Mouse (Mus musculus) G1E (cell line): Measurements from ENCODE around the gene Dusp16. TPM values are rescaled to one million over a fixed set of nuclear protein-coding genes. Genes with fewer than 3 reads are reported as not detected.
"Not testable (repeated sequence)": the region's sequence is repeated elsewhere in the genome, so short reads cannot be mapped to it uniquely, and the experiment has no call there.

Source experiments
- ATAC-seq: 2 replicates; pipeline ENCODE4 v1.8.0; 2016; ENCODE audit warnings: mild to moderate bottlenecking; ENCODE audit not compliant: insufficient number of reproducible peaks, poor library complexity, low FRiP score, severe bottlenecking; ENCODE audit errors: extremely low read depth
- DNase-seq: peaks from one replicate; pipeline ENCODE4 v3.0.0; 2012; ENCODE audit warnings: low spot score
- H3K27me3 ChIP-seq: 2 replicates; pipeline ENCODE4 v1.6.1; 2012; ENCODE audit warnings: mild to moderate bottlenecking, low read length, inconsistent platforms; ENCODE audit not compliant: insufficient read depth
- H3K36me3 ChIP-seq: replicated peaks from 2 replicates; pipeline ENCODE3; 2012; ENCODE audit warnings: mild to moderate bottlenecking, inconsistent platforms
- H3K4me1 ChIP-seq: 2 replicates; pipeline ENCODE4 v1.6.1; 2012; ENCODE audit warnings: low read depth, low read length, inconsistent platforms, mixed read lengths; ENCODE audit not compliant: insufficient read depth
- H3K4me3 ChIP-seq: 2 replicates; pipeline ENCODE4 v1.5.1; 2012; ENCODE audit warnings: low read depth, mild to moderate bottlenecking, inconsistent platforms, low read length, moderate library complexity, mixed read lengths
- H3K9me3 ChIP-seq: replicated peaks from 2 replicates; pipeline ENCODE4 v1.6.1; 2012; ENCODE audit warnings: inconsistent platforms
- CTCF ChIP-seq: IDR thresholded peaks from 2 replicates; pipeline ENCODE4 v1.5.1; 2012; ENCODE audit warnings: low read depth, low read length, inconsistent platforms, mixed read lengths
- GATA1 ChIP-seq: IDR thresholded peaks from 2 replicates; pipeline ENCODE4 v1.6.1; 2012; ENCODE audit warnings: borderline replicate concordance, low read length, inconsistent platforms, mixed read lengths
- GATA2 ChIP-seq: IDR thresholded peaks from 2 replicates; pipeline ENCODE4 v1.6.1; 2012; ENCODE audit warnings: low read depth, low read length, inconsistent platforms, borderline replicate concordance
- POLR2AphosphoS5 ChIP-seq: IDR thresholded peaks from 2 replicates; pipeline ENCODE4 v1.6.1; 2012; ENCODE audit warnings: low read depth, low read length, inconsistent platforms; ENCODE audit not compliant: insufficient replicate concordance
- TAL1 ChIP-seq: conservative IDR thresholded peaks from 2 replicates; pipeline ENCODE4 v1.6.1; 2012; ENCODE audit warnings: low read depth, low read length, inconsistent platforms, mixed read lengths
- polyA plus RNA-seq: library from polyadenylated mRNA; stranded (reverse); fragments of >175 nt; gene quantifications from 2 replicates; pipeline ENCODE4 v1.2.3, GENCODE M21; 2012
- total RNA-seq, 2 experiments: library from RNA; stranded (forward) in 1 of 2; stranded (reverse) in 1 of 2; fragments of 200-1000 nt in 1 of 2; fragments of >200 nt in 1 of 2; fragmentation: Nextera tagmentation in 1 of 2; gene quantifications; 2 replicates each; pipeline ENCODE4 v1.2.3; 2014 to 2017

Dusp16 gene
- total and polyA plus RNA-seq, 3 experiments = 5.2 to 55.5 (median 15.0) TPM

- Histone ChIP-seq H3K4me1 (peaks cover 15% of the 10 kb centered on the region), H3K4me3 (no peak overlapping the region), H3K9me3 (no peaks in the 10 kb centered on the region), H3K36me3 (peaks cover 37% of the 10 kb centered on the region), H3K27me3 (no peaks in the 10 kb centered on the region)
- no peak for DNase-seq
- TF ChIP-seq POLR2AphosphoS5 = no peak
- TF ChIP-seq CTCF = no peak
- TF ChIP-seq TAL1 = no peak
- no peak for TF ChIP-seq GATA1
- no peak for TF ChIP-seq GATA2
- ATAC-seq = no peak
Measured at GRCm38 (mm10) chr6:134684354-134684915, 108.0 kb downstream of the Dusp16 start.

- peak; percentile 15; the same call in 1 of the 2 replicates for ATAC-seq
- not testable (repeated sequence) for H3K4me3 ChIP-seq, H3K27me3 ChIP-seq, DNase-seq, H3K9me3 ChIP-seq
- Histone ChIP-seq H3K36me3 (peaks cover 13% of the 10 kb centered on the region), H3K4me1 (peaks cover 36% of the 10 kb centered on the region)
Measured at GRCm38 (mm10) chr6:134679330-134679729, 113.1 kb downstream of the Dusp16 start.

- ATAC-seq (peak; percentile 66), DNase-seq (no peak)
- no peak overlapping the region for H3K4me3 ChIP-seq
- TF ChIP-seq GATA1 = no peak
- peak; percentile 48 for TF ChIP-seq TAL1
- peaks cover 41% of the 10 kb centered on the region for H3K4me1 ChIP-seq
- peaks cover 13% of the 10 kb centered on the region for H3K36me3 ChIP-seq
- no peaks in the 10 kb centered on the region for H3K27me3 ChIP-seq
- H3K9me3 ChIP-seq = no peaks in the 10 kb centered on the region
Measured at GRCm38 (mm10) chr6:134678037-134678436, 114.4 kb downstream of the Dusp16 start.

- Histone ChIP-seq H3K9me3 (no peaks in the 10 kb centered on the region), H3K4me1 (peaks cover 42% of the 10 kb centered on the region), H3K27me3 (no peaks in the 10 kb centered on the region), H3K36me3 (peaks cover 10% of the 10 kb centered on the region), H3K4me3 (no peak overlapping the region)
- ATAC-seq (no peak), DNase-seq (no peak)
- TF ChIP-seq TAL1 (no peak), CTCF (no peak), GATA2 (no peak), POLR2AphosphoS5 (no peak), GATA1 (no peak)
Measured at GRCm38 (mm10) chr6:134677504-134677903, 114.9 kb downstream of the Dusp16 start.

- peak; percentile 62 for ATAC-seq
- H3K4me1 ChIP-seq = peaks cover 47% of the 10 kb centered on the region
- not testable (repeated sequence) for H3K36me3 ChIP-seq
Measured at GRCm38 (mm10) chr6:134673712-134674111, 118.7 kb downstream of the Dusp16 start.

GRCm38 (mm10) chr6:134670881-134671411 is 121.5 kb downstream of the Dusp16 start:
- Histone ChIP-seq H3K27me3 (no peaks in the 10 kb centered on the region), H3K4me1 (peaks cover 50% of the 10 kb centered on the region), H3K4me3 (no peak overlapping the region), H3K36me3 (peaks cover 3% of the 10 kb centered on the region), H3K9me3 (no peaks in the 10 kb centered on the region)
- ATAC-seq (no peak), DNase-seq (no peak)
- TF ChIP-seq TAL1 = no peak
- TF ChIP-seq GATA1 = no peak
- no peak for TF ChIP-seq GATA2
- no peak for TF ChIP-seq CTCF
- TF ChIP-seq POLR2AphosphoS5 = no peak

More at GRCm38 (mm10) chr6:134673712-134674111, 118.7 kb downstream of the Dusp16 start:
- DNase-seq = peak; percentile 22
- H3K27me3 ChIP-seq, H3K9me3 ChIP-seq: not testable (repeated sequence)
- peak overlapping the region; percentile 6; the same call in 1 of the 2 replicates for H3K4me3 ChIP-seq

- DNase-seq (no peak), ATAC-seq (no peak)
- TF ChIP-seq GATA1 (no peak), TAL1 (no peak), POLR2AphosphoS5 (no peak), GATA2 (no peak), CTCF (no peak)
- H3K4me1 ChIP-seq = peaks cover 57% of the 10 kb centered on the region
- H3K27me3 ChIP-seq = no peaks in the 10 kb centered on the region
- H3K4me3 ChIP-seq = no peak overlapping the region
- H3K36me3 ChIP-seq = peaks cover 3% of the 10 kb centered on the region
- H3K9me3 ChIP-seq = no peaks in the 10 kb centered on the region
Measured at GRCm38 (mm10) chr6:134669179-134669865, 123.1 kb downstream of the Dusp16 start.
